Mouse (Mus musculus): ENCODE results near the gene Olfr1362.

The Olfr1362 gene

DNA sequence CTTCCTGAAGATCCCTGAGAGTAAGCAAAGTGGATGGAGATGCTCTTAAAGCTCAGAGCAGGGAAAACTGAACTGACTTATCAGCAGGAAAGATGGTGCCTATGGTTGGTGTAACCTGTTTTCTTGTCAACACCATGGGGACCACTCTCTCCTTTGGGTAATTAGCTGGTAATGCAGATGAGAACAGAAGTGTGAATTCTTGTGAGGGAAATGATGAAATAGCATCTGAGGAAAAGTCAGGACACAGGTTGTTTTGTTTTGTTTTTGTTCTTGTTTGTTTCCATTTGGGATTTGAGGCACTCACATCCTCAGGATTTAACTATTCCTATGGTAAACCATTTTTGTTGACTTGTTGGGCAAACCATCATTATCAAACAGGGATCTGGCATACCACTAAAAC is at the start of gene Olfr1362:
Olfr1362 (minus strand) TSS at position 101 of the 400 bp plus-strand sequence.
- no peak for DNase-seq (ENCODE audit: low spot score in 2 of 2)

GRCm38 (mm10) chr13:21663286-21663685 is 49.5 kb upstream of the Olfr1362 start, which contains the start of gene Olfr1361:
Olfr1361 (minus strand) TSS chr13:21663386.
- no peak for DNase-seq (ENCODE audit: low spot score in 2 of 2)

GRCm38 (mm10) chr13:21642418-21642817 is 28.6 kb upstream of the Olfr1362 start, which contains the start of gene Olfr11:
Olfr11 (minus strand) TSS chr13:21642518.
- DNase-seq (ENCODE audit: low spot score in 2 of 2) = no peak

DNA sequence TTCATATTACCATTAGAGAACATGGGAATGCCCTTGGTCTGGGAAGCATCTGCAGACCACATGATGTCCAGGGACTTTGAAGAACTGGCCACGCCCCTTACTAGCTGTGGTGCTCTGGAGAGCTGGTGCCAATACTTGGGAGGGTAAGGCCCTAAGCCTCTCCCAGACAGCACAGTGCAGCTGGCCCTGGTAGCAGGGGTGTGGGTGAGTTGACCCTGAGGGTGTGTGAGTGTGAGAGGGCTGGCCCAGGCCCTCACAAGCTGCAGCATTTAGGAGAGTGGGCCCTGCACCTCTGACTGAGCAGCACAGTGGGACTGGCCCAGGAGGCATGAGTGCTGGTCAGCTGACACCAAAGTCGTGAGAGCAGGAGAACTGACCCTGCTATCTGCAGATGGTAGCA is 22.2 kb downstream of the Olfr1362 start:
- no peak for DNase-seq (ENCODE audit: low spot score in 2 of 2)

DNA sequence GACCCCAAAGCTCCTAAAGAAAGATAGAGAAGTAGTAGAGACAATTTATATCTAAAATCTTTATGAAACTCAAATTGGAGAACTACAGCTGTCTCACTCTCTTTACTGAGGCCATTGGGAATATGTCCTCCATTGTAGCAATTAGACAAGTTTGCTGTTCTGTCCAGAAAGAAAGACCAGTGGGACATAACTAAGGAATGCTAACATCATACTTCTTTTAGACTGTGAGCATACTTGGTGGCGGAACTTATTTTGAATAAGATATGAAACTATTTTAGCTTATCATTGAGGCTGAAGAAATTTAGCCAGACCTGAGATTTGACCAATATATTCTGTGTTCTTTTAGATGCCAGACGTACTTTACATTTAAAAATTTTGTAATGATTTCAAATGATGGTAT is 32.2 kb downstream of the Olfr1362 start, which contains the start of gene Olfr1364:
Olfr1364 (minus strand) TSS at position 101 of the 400 bp plus-strand sequence.
- DNase-seq (ENCODE audit: low spot score in 2 of 2) = no peak
